Mouse (Mus musculus): ENCODE data around the gene Ehd3. TPM values are rescaled to one million over a fixed set of nuclear protein-coding genes. Genes with fewer than 3 reads are reported as not detected.

The Ehd3 gene
- polyA plus RNA-seq, 1 experiment from 2014 or later: 26.5 TPM

- Histone ChIP-seq H3K9ac (ENCODE audit: low read depth, low read length) (no peak overlapping the region), H3K4me3 (ENCODE audit: low read length) (no peak overlapping the region), H3K4me1 (ENCODE audit: control insufficient read depth, insufficient read depth, low read depth, low read length) (no peaks in the 10 kb centered on the region), H3K27me3 (replicated peaks; ENCODE audit: control insufficient read depth, insufficient read depth, low read length) (no peaks in the 10 kb centered on the region), H3K9me3 (ENCODE audit: control insufficient read depth, low read length) (no peaks in the 10 kb centered on the region), H3K36me3 (ENCODE audit: control insufficient read depth, insufficient read depth, low read length) (peaks cover 13% of the 10 kb centered on the region), H3K27ac (ENCODE audit: low read depth, low read length) (no peak overlapping the region; the same call in 1 of the 2 replicates), H3K4me2 (ENCODE audit: low read length) (no peak overlapping the region)
- 0 out of 2 replicates have a peak, but pooled peaks have one; percentile 45 for ATAC-seq
- WGBS: 64% methylated on average over 17 of the region's 17 CpGs
Measured at GRCm38 (mm10) chr17:73823121-73824021, 19.4 kb downstream of the Ehd3 start.

- no peaks in the 10 kb centered on the region for H3K27me3 ChIP-seq (replicated peaks; ENCODE audit: control insufficient read depth, insufficient read depth, low read length)
- no peak overlapping the region for H3K27ac ChIP-seq (ENCODE audit: low read depth, low read length)
- WGBS: 51% methylated on average over 6 of the region's 6 CpGs
- peaks cover 18% of the 10 kb centered on the region for H3K36me3 ChIP-seq (ENCODE audit: control insufficient read depth, insufficient read depth, low read length)
- no peaks in the 10 kb centered on the region for H3K4me1 ChIP-seq (ENCODE audit: control insufficient read depth, insufficient read depth, low read depth, low read length)
- ATAC-seq: 0 out of 2 replicates have a peak, but pooled peaks have one; percentile 9
- H3K4me3 ChIP-seq (ENCODE audit: low read length): no peak overlapping the region
- no peak overlapping the region for H3K9ac ChIP-seq (ENCODE audit: low read depth, low read length)
- H3K4me2 ChIP-seq (ENCODE audit: low read length): no peak overlapping the region
- H3K9me3 ChIP-seq (ENCODE audit: control insufficient read depth, low read length): no peaks in the 10 kb centered on the region
Measured at GRCm38 (mm10) chr17:73824022-73824340, 20.0 kb downstream of the Ehd3 start.

- no peaks in the 10 kb centered on the region for H3K27me3 ChIP-seq (replicated peaks; ENCODE audit: control insufficient read depth, insufficient read depth, low read length)
- H3K9ac ChIP-seq (ENCODE audit: low read depth, low read length): no peak overlapping the region
- H3K9me3 ChIP-seq (ENCODE audit: control insufficient read depth, low read length): no peaks in the 10 kb centered on the region
- no peak for ATAC-seq
- no peak overlapping the region for H3K4me2 ChIP-seq (ENCODE audit: low read length)
- H3K36me3 ChIP-seq (ENCODE audit: control insufficient read depth, insufficient read depth, low read length): peaks cover 32% of the 10 kb centered on the region
- H3K27ac ChIP-seq (ENCODE audit: low read depth, low read length): no peak overlapping the region
- H3K4me3 ChIP-seq (ENCODE audit: low read length): no peak overlapping the region
- WGBS: 91% methylated on average over 6 of the region's 6 CpGs
- H3K4me1 ChIP-seq (ENCODE audit: control insufficient read depth, insufficient read depth, low read depth, low read length): no peaks in the 10 kb centered on the region
Measured at GRCm38 (mm10) chr17:73826106-73826505, 22.2 kb downstream of the Ehd3 start.

GRCm38 (mm10) chr17:73827446-73827845 is 23.5 kb downstream of the Ehd3 start:
- Histone ChIP-seq H3K4me2 (ENCODE audit: low read length) (no peak overlapping the region), H3K4me1 (ENCODE audit: control insufficient read depth, insufficient read depth, low read depth, low read length) (no peaks in the 10 kb centered on the region), H3K27ac (ENCODE audit: low read depth, low read length) (no peak overlapping the region), H3K9me3 (ENCODE audit: control insufficient read depth, low read length) (no peaks in the 10 kb centered on the region), H3K9ac (ENCODE audit: low read depth, low read length) (no peak overlapping the region), H3K36me3 (ENCODE audit: control insufficient read depth, insufficient read depth, low read length) (peaks cover 36% of the 10 kb centered on the region), H3K27me3 (replicated peaks; ENCODE audit: control insufficient read depth, insufficient read depth, low read length) (no peaks in the 10 kb centered on the region), H3K4me3 (ENCODE audit: low read length) (no peak overlapping the region)
- ATAC-seq: no peak
- WGBS: 99% methylated on average over 11 of the region's 11 CpGs

GRCm38 (mm10) chr17:73830511-73830910 is 26.6 kb downstream of the Ehd3 start:
- no peak overlapping the region for H3K9ac ChIP-seq (ENCODE audit: low read depth, low read length)
- H3K4me1 ChIP-seq (ENCODE audit: control insufficient read depth, insufficient read depth, low read depth, low read length): no peaks in the 10 kb centered on the region
- WGBS: 82% methylated on average over 1 of the region's 1 CpGs
- no peak overlapping the region for H3K4me3 ChIP-seq (ENCODE audit: low read length)
- no peak overlapping the region for H3K4me2 ChIP-seq (ENCODE audit: low read length)
- H3K27ac ChIP-seq (ENCODE audit: low read depth, low read length): no peak overlapping the region
- no peaks in the 10 kb centered on the region for H3K9me3 ChIP-seq (ENCODE audit: control insufficient read depth, low read length)
- peaks cover 36% of the 10 kb centered on the region for H3K36me3 ChIP-seq (ENCODE audit: control insufficient read depth, insufficient read depth, low read length)
- no peak for ATAC-seq
- H3K27me3 ChIP-seq (replicated peaks; ENCODE audit: control insufficient read depth, insufficient read depth, low read length): no peaks in the 10 kb centered on the region

- no peaks in the 10 kb centered on the region for H3K27me3 ChIP-seq (replicated peaks; ENCODE audit: control insufficient read depth, insufficient read depth, low read length)
- 66% methylated on average over 4 of the region's 4 CpGs for WGBS
- H3K27ac ChIP-seq (ENCODE audit: low read depth, low read length): no peak overlapping the region
- no peak overlapping the region for H3K4me3 ChIP-seq (ENCODE audit: low read length)
- H3K4me2 ChIP-seq (ENCODE audit: low read length): no peak overlapping the region
- H3K9me3 ChIP-seq (ENCODE audit: control insufficient read depth, low read length): no peaks in the 10 kb centered on the region
- no peak overlapping the region for H3K9ac ChIP-seq (ENCODE audit: low read depth, low read length)
- peaks cover 36% of the 10 kb centered on the region for H3K36me3 ChIP-seq (ENCODE audit: control insufficient read depth, insufficient read depth, low read length)
- ATAC-seq: peak; percentile 30; the same call in 1 of the 2 replicates
- no peaks in the 10 kb centered on the region for H3K4me1 ChIP-seq (ENCODE audit: control insufficient read depth, insufficient read depth, low read depth, low read length)
Measured at GRCm38 (mm10) chr17:73831427-73831826, 27.5 kb downstream of the Ehd3 start.

GRCm38 (mm10) chr17:73832901-73833300 is 29.0 kb downstream of the Ehd3 start:
- WGBS: 100% methylated on average over 1 of the region's 1 CpGs
- no peak for ATAC-seq
- Histone ChIP-seq H3K27me3 (replicated peaks; ENCODE audit: control insufficient read depth, insufficient read depth, low read length) (no peaks in the 10 kb centered on the region), H3K36me3 (ENCODE audit: control insufficient read depth, insufficient read depth, low read length) (peaks cover 28% of the 10 kb centered on the region), H3K27ac (ENCODE audit: low read depth, low read length) (no peak overlapping the region), H3K4me3 (ENCODE audit: low read length) (no peak overlapping the region), H3K9me3 (ENCODE audit: control insufficient read depth, low read length) (no peaks in the 10 kb centered on the region), H3K9ac (ENCODE audit: low read depth, low read length) (no peak overlapping the region), H3K4me2 (ENCODE audit: low read length) (no peak overlapping the region), H3K4me1 (ENCODE audit: control insufficient read depth, insufficient read depth, low read depth, low read length) (no peaks in the 10 kb centered on the region)

- ATAC-seq: no peak
- H3K4me2 ChIP-seq (ENCODE audit: low read length): no peak overlapping the region
- no peaks in the 10 kb centered on the region for H3K27me3 ChIP-seq (replicated peaks; ENCODE audit: control insufficient read depth, insufficient read depth, low read length)
- 94% methylated on average over 3 of the region's 3 CpGs for WGBS
- H3K9ac ChIP-seq (ENCODE audit: low read depth, low read length): no peak overlapping the region
- no peak overlapping the region for H3K4me3 ChIP-seq (ENCODE audit: low read length)
- peaks cover 22% of the 10 kb centered on the region for H3K36me3 ChIP-seq (ENCODE audit: control insufficient read depth, insufficient read depth, low read length)
- H3K4me1 ChIP-seq (ENCODE audit: control insufficient read depth, insufficient read depth, low read depth, low read length): no peaks in the 10 kb centered on the region
- no peak overlapping the region for H3K27ac ChIP-seq (ENCODE audit: low read depth, low read length)
- H3K9me3 ChIP-seq (ENCODE audit: control insufficient read depth, low read length): no peaks in the 10 kb centered on the region
Measured at GRCm38 (mm10) chr17:73833474-73833873, 29.5 kb downstream of the Ehd3 start.

GRCm38 (mm10) chr17:73836601-73837000 is 32.7 kb downstream of the Ehd3 start:
- H3K4me1 ChIP-seq (ENCODE audit: control insufficient read depth, insufficient read depth, low read depth, low read length): no peaks in the 10 kb centered on the region
- WGBS: 93% methylated on average over 3 of the region's 3 CpGs

More at GRCm38 (mm10) chr17:73836601-73837000, 32.7 kb downstream of the Ehd3 start:
- Histone ChIP-seq H3K9ac (ENCODE audit: low read depth, low read length) (no peak overlapping the region), H3K4me3 (ENCODE audit: low read length) (no peak overlapping the region), H3K27me3 (replicated peaks; ENCODE audit: control insufficient read depth, insufficient read depth, low read length) (no peaks in the 10 kb centered on the region), H3K27ac (ENCODE audit: low read depth, low read length) (no peak overlapping the region), H3K4me2 (ENCODE audit: low read length) (no peak overlapping the region), H3K36me3 (ENCODE audit: control insufficient read depth, insufficient read depth, low read length) (peaks cover under 1% of the 10 kb centered on the region; the same call in 1 of the 2 replicates), H3K9me3 (ENCODE audit: control insufficient read depth, low read length) (no peaks in the 10 kb centered on the region)
- no peak for ATAC-seq
